Mouse (Mus musculus) C2C12 (cell line): ENCODE measurements around the gene Zfp277. TPM values are rescaled to one million over a fixed set of nuclear protein-coding genes. Genes with fewer than 3 reads are reported as not detected.

Experiments used
- H3K27me3 ChIP-seq: one replicate; pipeline ENCODE4 v1.6.1; 2011; ENCODE audit not compliant: control insufficient read depth, insufficient read depth, insufficient read length
- H3K36me3 ChIP-seq: one replicate; pipeline ENCODE4 v1.6.1; 2011; ENCODE audit not compliant: control insufficient read depth, insufficient read depth
- H3K4me3 ChIP-seq: one replicate; pipeline ENCODE4 v1.5.1; 2011; ENCODE audit warnings: mild to moderate bottlenecking, control low read depth; ENCODE audit not compliant: poor library complexity, insufficient read depth, severe bottlenecking
- H3K79me2 ChIP-seq: one replicate; pipeline ENCODE4 v1.6.1; 2011; ENCODE audit not compliant: control insufficient read depth, insufficient read depth
- H3K79me3 ChIP-seq: one replicate; pipeline ENCODE4 v1.6.1; 2011; ENCODE audit warnings: low read depth, control low read depth
- H3ac ChIP-seq: one replicate; pipeline ENCODE3; 2011; ENCODE audit warnings: low read depth; ENCODE audit not compliant: control insufficient read depth, insufficient read length
- CEBPB ChIP-seq: IDR thresholded peaks from one replicate; pipeline ENCODE4 v1.6.1; 2011; ENCODE audit warnings: low read depth, mild to moderate bottlenecking, control low read depth, moderate library complexity
- CTCF ChIP-seq: IDR thresholded peaks from one replicate; pipeline ENCODE4 v1.5.1; 2011; ENCODE audit not compliant: control insufficient read depth, insufficient read depth, insufficient read length
- FOSL1 ChIP-seq: IDR thresholded peaks from one replicate; pipeline ENCODE4 v1.8.0; 2011; ENCODE audit warnings: mild to moderate bottlenecking, low read length; ENCODE audit not compliant: poor library complexity, insufficient read depth, severe bottlenecking
- MAX ChIP-seq: IDR thresholded peaks from one replicate; pipeline ENCODE4 v1.6.1; 2011; ENCODE audit warnings: mild to moderate bottlenecking, control low read depth
- MYOD1 ChIP-seq: IDR thresholded peaks from one replicate; pipeline ENCODE4 v1.6.1; 2011; ENCODE audit warnings: low read depth; ENCODE audit not compliant: control insufficient read depth, insufficient read length
- MYOG ChIP-seq: IDR thresholded peaks from one replicate; pipeline ENCODE4 v1.6.1; 2011; ENCODE audit not compliant: control insufficient read depth, insufficient read length; ENCODE audit errors: extremely low read depth
- USF1 ChIP-seq: IDR thresholded peaks from one replicate; pipeline ENCODE4 v1.6.1; 2011; ENCODE audit warnings: low read depth, mild to moderate bottlenecking, control low read depth, moderate library complexity
- polyA plus RNA-seq: library from polyadenylated mRNA; unstranded; fragments of >200 nt; fragmentation: generic; extraction: Trizol; gene quantifications from one replicate; pipeline ENCODE4 v1.2.1, GENCODE M21; 2012; ENCODE audit warnings: missing spikeins

Gene Zfp277
- polyA plus RNA-seq, 1 experiment = 8.0 TPM

GRCm38 (mm10) chr12:40385301-40385700 lies 60.4 kb downstream of the Zfp277 start:
- Histone ChIP-seq H3K4me3 (no peak overlapping the region), H3K79me2 (no peaks in the 10 kb centered on the region), H3ac (no peak overlapping the region), H3K79me3 (no peaks in the 10 kb centered on the region), H3K36me3 (no peaks in the 10 kb centered on the region), H3K27me3 (no peaks in the 10 kb centered on the region)
- TF ChIP-seq CEBPB (no peak), USF1 (no peak), MYOD1 (no peak), MYOG (no peak), CTCF (no peak), FOSL1 (no peak), MAX (no peak)

DNA sequence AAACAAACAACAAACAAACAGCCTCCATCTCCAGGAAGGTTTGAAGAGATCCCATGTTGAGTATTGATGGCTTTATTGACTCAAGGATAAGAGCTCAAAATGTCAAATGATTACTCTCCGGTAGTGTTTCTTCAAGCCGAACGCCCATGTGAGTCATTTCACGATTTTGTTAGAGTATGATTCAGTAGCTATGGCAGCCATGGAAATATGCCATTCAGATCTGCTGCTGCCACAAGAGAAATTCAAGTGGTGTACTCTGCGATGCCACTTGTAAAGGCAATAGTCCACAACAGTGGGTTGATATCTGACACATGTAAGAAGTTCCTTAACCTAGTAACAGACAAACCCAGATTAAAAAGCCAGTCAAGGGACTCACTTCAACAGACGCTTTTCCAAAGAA lies 62.0 kb downstream of the Zfp277 start:
- no peaks in the 10 kb centered on the region for H3K79me3 ChIP-seq
- no peaks in the 10 kb centered on the region for H3K79me2 ChIP-seq
- no peaks in the 10 kb centered on the region for H3K27me3 ChIP-seq
- no peak for TF ChIP-seq MAX
- no peak for TF ChIP-seq MYOG
- TF ChIP-seq MYOD1 = no peak
- TF ChIP-seq FOSL1 = no peak
- no peaks in the 10 kb centered on the region for H3K36me3 ChIP-seq
- H3ac ChIP-seq = no peak overlapping the region
- no peak overlapping the region for H3K4me3 ChIP-seq

DNA sequence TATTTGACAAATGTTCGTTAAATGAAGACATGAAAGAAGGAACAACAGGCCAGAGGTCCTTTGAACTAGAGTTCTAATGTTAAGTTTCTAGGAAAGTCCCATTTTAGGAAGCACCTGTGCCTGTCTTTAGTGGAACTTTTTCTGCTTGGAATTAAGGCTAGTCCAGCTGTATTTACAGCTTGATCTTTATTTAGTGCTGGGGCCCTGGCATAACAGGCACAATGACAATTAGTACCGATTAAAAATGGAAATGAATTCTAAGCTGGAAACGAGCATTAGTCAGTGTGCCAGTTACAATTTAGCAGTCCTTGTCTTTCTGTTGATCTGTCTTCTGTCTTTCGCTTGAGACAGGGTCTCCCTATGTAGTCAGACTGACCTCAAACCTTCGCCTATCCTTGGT lies 63.2 kb downstream of the Zfp277 start:
- no peak overlapping the region for H3K4me3 ChIP-seq
- no peaks in the 10 kb centered on the region for H3K36me3 ChIP-seq
- H3ac ChIP-seq = no peak overlapping the region
- TF ChIP-seq CTCF (no peak), FOSL1 (no peak), CEBPB (no peak), USF1 (no peak), MAX (no peak), MYOD1 (no peak), MYOG (no peak)
- H3K79me2 ChIP-seq = no peaks in the 10 kb centered on the region
- H3K27me3 ChIP-seq = no peaks in the 10 kb centered on the region
- no peaks in the 10 kb centered on the region for H3K79me3 ChIP-seq

DNA sequence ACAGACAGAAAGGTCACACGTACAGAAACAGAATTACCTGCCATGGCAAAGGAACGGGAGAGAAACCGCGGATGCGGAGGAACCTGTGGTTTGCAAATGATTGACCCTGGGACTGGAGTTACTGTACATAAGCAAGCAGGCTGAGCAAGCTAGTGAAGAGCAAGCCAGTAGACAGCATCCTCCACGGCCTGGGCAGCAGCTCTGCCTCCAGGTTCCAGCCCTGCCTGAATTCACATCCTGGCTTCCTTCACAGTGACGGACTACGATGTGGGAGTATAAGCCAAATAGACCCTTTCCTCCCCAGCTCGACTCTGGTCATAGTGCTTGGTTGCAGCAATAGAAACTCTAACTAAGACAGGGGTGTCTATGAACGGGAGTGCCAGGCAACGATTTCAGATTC lies 63.9 kb downstream of the Zfp277 start:
- H3ac ChIP-seq = no peak overlapping the region
- no peaks in the 10 kb centered on the region for H3K36me3 ChIP-seq
- no peaks in the 10 kb centered on the region for H3K27me3 ChIP-seq
- no peak for TF ChIP-seq CEBPB
- TF ChIP-seq FOSL1 = no peak
- TF ChIP-seq USF1 = no peak
- TF ChIP-seq MYOD1 = no peak
- no peak for TF ChIP-seq MAX
- TF ChIP-seq MYOG = no peak
- H3K4me3 ChIP-seq = no peak overlapping the region
- no peaks in the 10 kb centered on the region for H3K79me3 ChIP-seq
- H3K79me2 ChIP-seq = no peaks in the 10 kb centered on the region

DNA sequence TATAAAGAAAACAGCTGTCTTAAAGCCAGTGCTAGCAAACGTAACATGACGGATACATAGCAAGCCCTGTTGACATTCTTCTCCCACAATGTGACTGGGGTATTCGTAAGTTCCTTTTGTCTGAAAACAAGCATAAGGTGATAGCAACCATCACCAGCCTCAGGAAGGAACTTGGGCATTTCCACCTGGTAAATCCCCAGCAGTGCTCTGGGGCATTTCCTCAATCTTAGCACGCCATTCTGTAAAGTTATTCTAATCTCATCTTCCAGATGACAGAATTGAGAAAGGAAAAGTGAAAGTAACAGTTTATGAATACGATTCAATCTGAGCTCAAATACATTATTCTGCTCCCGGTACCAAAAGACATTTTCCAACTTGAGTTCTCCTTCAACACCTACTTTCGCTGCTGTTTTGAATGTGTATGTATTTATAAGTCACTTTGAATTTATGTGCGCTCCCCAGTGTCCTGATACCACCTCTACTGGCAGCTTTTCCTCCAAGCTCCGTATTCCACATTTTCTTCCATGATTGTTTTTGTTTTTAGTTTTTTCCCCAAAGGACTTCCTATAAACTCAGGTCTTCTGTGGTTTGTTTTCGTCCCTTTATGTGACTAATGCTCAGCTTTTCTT lies 64.4 kb downstream of the Zfp277 start:
- H3K4me3 ChIP-seq = no peak overlapping the region
- no peak overlapping the region for H3ac ChIP-seq
- no peak for TF ChIP-seq CTCF
- TF ChIP-seq MAX = no peak
- H3K36me3 ChIP-seq = no peaks in the 10 kb centered on the region
- no peaks in the 10 kb centered on the region for H3K79me2 ChIP-seq
- H3K27me3 ChIP-seq = no peaks in the 10 kb centered on the region
- no peaks in the 10 kb centered on the region for H3K79me3 ChIP-seq

DNA sequence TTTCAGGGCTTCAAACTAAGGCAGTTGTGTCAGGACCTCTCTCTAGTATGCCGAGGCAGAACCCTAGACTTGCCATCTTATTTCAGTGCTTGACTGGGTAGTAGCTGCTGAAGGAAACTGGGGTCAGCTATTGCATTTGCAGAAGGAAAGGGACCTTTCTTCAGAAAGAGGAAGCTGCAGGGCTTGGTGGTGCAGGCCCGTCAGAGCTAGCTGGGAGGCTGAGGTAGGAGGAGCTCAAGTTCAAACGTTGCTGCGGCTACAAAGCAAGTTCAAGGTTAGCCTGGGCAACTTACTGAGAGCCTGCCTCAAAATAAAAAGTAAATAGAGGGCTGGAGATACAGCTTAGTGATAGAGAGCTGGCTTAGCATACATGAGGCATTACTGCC lies 66.2 kb downstream of the Zfp277 start:
- Histone ChIP-seq H3K79me3 (no peaks in the 10 kb centered on the region), H3K36me3 (no peaks in the 10 kb centered on the region), H3K4me3 (no peak overlapping the region), H3K27me3 (no peaks in the 10 kb centered on the region), H3ac (no peak overlapping the region), H3K79me2 (no peaks in the 10 kb centered on the region)
- TF ChIP-seq CTCF (no peak), USF1 (no peak), CEBPB (no peak), FOSL1 (no peak), MAX (no peak), MYOD1 (no peak), MYOG (no peak)
